Mouse (Mus musculus) CH12.LX (cell line): ENCODE data around the gene Map4k1. TPM values are rescaled to one million over a fixed set of nuclear protein-coding genes. Genes with fewer than 3 reads are reported as not detected.
A peak's percentile ranks its signal among the peaks of the same experiment; 100 is the strongest.

Experiments used
- DNase-seq: peaks from one replicate; pipeline ENCODE4 v3.0.0-alpha.2; 2013; ENCODE audit errors: extremely low read depth
- H3K27ac ChIP-seq: 2 replicates; pipeline ENCODE4 v1.5.1; 2012; ENCODE audit warnings: low read depth, mild to moderate bottlenecking, control low read depth, moderate library complexity; ENCODE audit not compliant: insufficient read depth
- H3K27me3 ChIP-seq: replicated peaks from 2 replicates; pipeline ENCODE3; 2012; ENCODE audit warnings: inconsistent platforms
- H3K36me3 ChIP-seq, 2 experiments: replicated peaks in 1 of 2; 2 replicates each; pipeline versions ENCODE3 to v1.6.1; 2012; ENCODE audit warnings: inconsistent platforms in 1 of 2, low read length in 1 of 2, mild to moderate bottlenecking in 1 of 2, mixed read lengths in 1 of 2, moderate library complexity in 1 of 2; ENCODE audit not compliant: control insufficient read depth in 1 of 2, insufficient read depth in 1 of 2
- H3K4me1 ChIP-seq, 2 experiments: 2 replicates each; pipeline ENCODE4 v1.6.1; 2012; ENCODE audit warnings: inconsistent platforms in 1 of 2, moderate library complexity in 1 of 2; ENCODE audit not compliant: insufficient read depth in 2 of 2, control insufficient read depth in 1 of 2
- H3K4me2 ChIP-seq: 2 replicates; pipeline ENCODE4 v1.6.1; 2012; ENCODE audit warnings: low read depth, mild to moderate bottlenecking, control low read depth; ENCODE audit not compliant: poor library complexity, insufficient read depth, severe bottlenecking
- H3K4me3 ChIP-seq, 3 experiments: fragments of 150-350 bp in 1 of 3; sonication (generic) in 1 of 3; replicated peaks in 1 of 3; 2 replicates each; pipeline versions ENCODE3 to v1.5.1; 2011 to 2012; ENCODE audit warnings: low read depth in 2 of 3, low read length in 2 of 3, mild to moderate bottlenecking in 2 of 3, moderate library complexity in 2 of 3, control low read depth in 1 of 3, improper control_type of control experiment in 1 of 3, inconsistent platforms in 1 of 3, mixed read lengths in 1 of 3; ENCODE audit not compliant: poor library complexity in 1 of 3
- H3K79me2 ChIP-seq: replicated peaks from 2 replicates; pipeline ENCODE4 v1.6.1; 2012; ENCODE audit warnings: mild to moderate bottlenecking, moderate library complexity; ENCODE audit not compliant: control insufficient read depth, poor library complexity, insufficient read depth, severe bottlenecking; ENCODE audit errors: extremely low read depth
- H3K9ac ChIP-seq: 2 replicates; pipeline ENCODE4 v1.6.1; 2012; ENCODE audit warnings: low read depth, mild to moderate bottlenecking, control low read depth, moderate library complexity; ENCODE audit not compliant: insufficient read depth
- H3K9me3 ChIP-seq: replicated peaks from 2 replicates; pipeline ENCODE3; 2012; ENCODE audit warnings: low read length, inconsistent platforms, mixed read lengths
- BHLHE40 ChIP-seq: IDR thresholded peaks from 2 replicates; pipeline ENCODE4 v1.6.1; 2011; ENCODE audit warnings: mild to moderate bottlenecking, low read depth, low read length, improper control_type of control experiment
- CHD1 ChIP-seq: IDR thresholded peaks from 2 replicates; pipeline ENCODE4 v1.6.1; 2012; ENCODE audit warnings: low read depth, low read length, improper control_type of control experiment, inconsistent platforms
- CTCF ChIP-seq, 2 experiments: IDR thresholded peaks in 1 of 2; conservative IDR thresholded peaks in 1 of 2; 2 replicates each; pipeline ENCODE4 v1.5.1; 2011 to 2012; ENCODE audit warnings: low read depth in 2 of 2, low read length in 2 of 2, improper control_type of control experiment in 1 of 2, inconsistent platforms in 1 of 2, mild to moderate bottlenecking in 1 of 2, moderate library complexity in 1 of 2
- ELF1 ChIP-seq: IDR thresholded peaks from 2 replicates; pipeline ENCODE4 v1.6.1; 2014; ENCODE audit warnings: low read depth, mild to moderate bottlenecking, inconsistent platforms, low read length, improper control_type of control experiment
- EP300 ChIP-seq: IDR thresholded peaks from 2 replicates; pipeline ENCODE4 v1.6.1; 2011; ENCODE audit warnings: low read length, improper control_type of control experiment
- ETS1 ChIP-seq: conservative IDR thresholded peaks from 2 replicates; pipeline ENCODE4 v1.6.1; 2012; ENCODE audit warnings: low read depth, mild to moderate bottlenecking, inconsistent platforms, low read length, improper control_type of control experiment, moderate library complexity
- HCFC1 ChIP-seq: IDR thresholded peaks from 2 replicates; pipeline ENCODE4 v1.6.1; 2012; ENCODE audit warnings: low read depth, mild to moderate bottlenecking, inconsistent platforms, low read length, improper control_type of control experiment
- MAFK ChIP-seq: IDR thresholded peaks from 2 replicates; pipeline ENCODE4 v1.6.1; 2011; ENCODE audit warnings: low read length, improper control_type of control experiment; ENCODE audit not compliant: insufficient replicate concordance
- NRF1 ChIP-seq: IDR thresholded peaks from 2 replicates; pipeline ENCODE4 v1.6.1; 2014; ENCODE audit warnings: low read depth, mild to moderate bottlenecking, inconsistent platforms, low read length, improper control_type of control experiment, moderate library complexity
- POLR2AphosphoS2 ChIP-seq: IDR thresholded peaks from 2 replicates; pipeline ENCODE4 v1.6.1; 2011; ENCODE audit warnings: low read depth, low read length, improper control_type of control experiment
- RAD21 ChIP-seq: IDR thresholded peaks from 2 replicates; pipeline ENCODE4 v1.6.1; 2011; ENCODE audit warnings: low read depth, mild to moderate bottlenecking, low read length, improper control_type of control experiment, moderate library complexity
- TBP ChIP-seq: conservative IDR thresholded peaks from 2 replicates; pipeline ENCODE4 v1.6.1; 2011; ENCODE audit warnings: low read depth, low read length, improper control_type of control experiment
- TCF12 ChIP-seq: IDR thresholded peaks from 2 replicates; pipeline ENCODE4 v1.6.1; 2014; ENCODE audit warnings: low read depth, mild to moderate bottlenecking, inconsistent platforms, low read length, improper control_type of control experiment
- USF2 ChIP-seq: conservative IDR thresholded peaks from 2 replicates; pipeline ENCODE4 v1.6.1; 2011; ENCODE audit warnings: low read depth, low read length, improper control_type of control experiment
- ZMIZ1 ChIP-seq: IDR thresholded peaks from 2 replicates; pipeline ENCODE4 v1.6.1; 2012; ENCODE audit warnings: low read depth, mild to moderate bottlenecking, inconsistent platforms, low read length, improper control_type of control experiment
- ZNF384 ChIP-seq: IDR thresholded peaks from 2 replicates; pipeline ENCODE4 v1.6.1; 2012; ENCODE audit warnings: low read depth, low read length, improper control_type of control experiment, inconsistent platforms
- dilution Hi-C: fragments of 300-500 bp; cut with MboI; formaldehyde crosslinking; loops from 2 replicates; pipeline ENCODE4 v1.14.3; 2020; ENCODE audit warnings: low sequenced_read_pairs; ENCODE audit not compliant: extremely low pct_unique_long_range_greater_than_20kb, extremely low pct_ligation_motif_present
- in situ Hi-C: fragments of 300-500 bp; cut with MboI; formaldehyde crosslinking; loops from 3 replicates; pipeline ENCODE4 v1.14.3; 2019; ENCODE audit warnings: low sequenced_read_pairs, low pct_ligation_motif_present, low pct_unique_long_range_greater_than_20kb, mixed read lengths
- polyA plus RNA-seq: library from polyadenylated mRNA; unstranded; fragments of >175 nt; gene quantifications from 2 replicates; pipeline ENCODE4 v1.2.1, GENCODE M21; 2012; ENCODE audit warnings: low read depth; ENCODE audit not compliant: insufficient read length
- total RNA-seq, 2 experiments: library from RNA; depleted of rRNA; stranded (reverse); fragments of 300-350 nt in 1 of 2; fragments of >200 nt in 1 of 2; gene quantifications; 2 replicates each; pipeline ENCODE4 v1.2.3; 2012 to 2014

Gene Map4k1
- total and polyA plus RNA-seq, 3 experiments = 114 to 395 (median 183) TPM

DNA sequence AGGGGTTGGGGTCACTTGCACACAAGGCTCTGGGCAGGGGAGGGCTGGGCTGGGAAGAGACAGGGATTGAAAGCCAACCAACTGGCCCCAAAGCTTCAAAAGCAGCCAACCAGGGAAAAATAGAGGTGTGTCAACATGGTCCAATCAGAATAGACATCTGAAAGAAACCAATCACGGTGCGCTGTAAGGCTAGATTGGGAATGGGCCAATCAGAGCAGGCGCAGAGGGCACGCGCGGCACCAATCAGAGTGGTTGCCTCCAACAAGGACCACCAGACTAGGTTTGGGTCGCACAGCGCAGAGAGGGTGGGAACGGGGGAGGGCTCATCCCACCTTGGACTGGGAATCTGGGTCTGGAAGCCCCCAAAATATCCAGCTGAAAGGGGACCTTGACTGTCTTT, 62.5 kb downstream of the Map4k1 start:
- dilution Hi-C loops = no loop called here
- H3K27ac ChIP-seq = no peak overlapping the region
- H3K9me3 ChIP-seq = peaks cover 5% of the 10 kb centered on the region
- no peak overlapping the region for H3K9ac ChIP-seq
- in situ Hi-C loops = loop anchor here (25.0 kb wide), 1 partner anchor 257 kb away; the partner anchor contains the start of gene Rinl
- H3K4me1 ChIP-seq = peaks cover 12 to 42% of the 10 kb centered on the region in 2 experiments
- DNase-seq = no peak
- H3K27me3 ChIP-seq = no peaks in the 10 kb centered on the region
- no peak overlapping the region for H3K4me2 ChIP-seq
- H3K4me3 ChIP-seq = no peak overlapping the region
- TF ChIP-seq HCFC1 (no peak), BHLHE40 (no peak)
- TF ChIP-seq, all 38 proteins: peak for 0
- Histone ChIP-seq H3K79me2 (no peaks in the 10 kb centered on the region), H3K36me3 (peaks cover 4 to 12% of the 10 kb centered on the region in 2 experiments)

DNA sequence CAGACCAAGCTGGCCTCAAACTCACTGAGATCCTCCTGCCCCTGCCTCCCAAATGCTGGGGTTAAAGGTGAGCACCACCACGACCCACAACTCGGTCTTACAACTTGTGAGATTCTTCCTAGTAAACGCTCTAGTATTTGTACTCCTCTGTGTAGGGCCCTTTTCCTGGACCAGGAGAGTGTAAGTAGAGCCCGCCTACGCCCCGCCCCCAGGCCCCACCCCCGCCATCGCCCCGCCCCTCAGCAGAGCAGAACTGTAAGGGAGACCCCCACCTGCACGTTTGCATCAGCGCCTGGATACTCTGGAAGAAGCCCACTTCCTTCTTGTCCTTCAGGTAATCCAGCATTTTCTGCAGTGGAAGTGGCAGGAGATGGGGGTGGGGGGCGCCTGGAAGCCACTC, 64.7 kb downstream of the Map4k1 start:
- DNase-seq = no peak
- no peak overlapping the region for H3K4me2 ChIP-seq
- no peak for TF ChIP-seq ELF1
- no peak for TF ChIP-seq TBP
- TF ChIP-seq POLR2AphosphoS2 = no peak
- TF ChIP-seq ZNF384 = no peak
- no peak for TF ChIP-seq ZMIZ1
- no peak for TF ChIP-seq MAFK
- TF ChIP-seq ETS1 = no peak
- TF ChIP-seq USF2 = no peak
- no peak for TF ChIP-seq CTCF (conservative IDR thresholded peaks at IDR 0.05 in 1 of 2, IDR thresholded peaks at IDR 0.05 in 1 of 2; ENCODE audit: low read depth in 2 of 2, low read length in 2 of 2)
- no peak for TF ChIP-seq CHD1
- TF ChIP-seq TCF12 = no peak
- TF ChIP-seq EP300 = no peak
- H3K4me1 ChIP-seq = peaks cover 12 to 29% of the 10 kb centered on the region in 2 experiments
- H3K9me3 ChIP-seq = no peaks in the 10 kb centered on the region
- peaks cover 4 to 12% of the 10 kb centered on the region in 2 experiments for H3K36me3 ChIP-seq
- no peaks in the 10 kb centered on the region for H3K79me2 ChIP-seq
- H3K4me3 ChIP-seq = no peak overlapping the region
- dilution Hi-C loops (no loop called here), in situ Hi-C loops (loop anchor here (25.0 kb wide), 1 partner anchor 259 kb away; the partner anchor contains the start of gene Rinl)
- H3K9ac ChIP-seq = no peak overlapping the region
- H3K27me3 ChIP-seq = no peaks in the 10 kb centered on the region
- no peak overlapping the region for H3K27ac ChIP-seq

DNA sequence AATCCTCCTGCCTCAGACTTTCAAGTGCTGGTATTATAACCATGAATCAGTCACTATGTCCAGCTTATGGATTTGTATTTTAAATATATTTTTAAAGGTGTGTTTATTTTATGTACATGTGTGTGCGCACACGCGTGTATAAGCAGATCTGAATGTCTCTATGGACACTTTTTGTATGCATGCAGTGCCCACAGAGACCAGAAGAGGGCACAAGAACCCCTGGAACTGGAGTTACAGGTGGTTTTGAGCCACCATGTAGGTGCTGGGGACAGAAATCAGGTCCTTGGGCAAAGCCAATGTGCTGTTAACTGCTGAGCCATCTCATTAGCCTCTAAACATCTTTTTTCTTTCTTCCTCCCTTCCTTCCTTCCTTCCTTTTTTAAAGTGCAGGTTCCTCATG, 66.2 kb downstream of the Map4k1 start:
- Histone ChIP-seq H3K4me1 (peaks cover 3 to 24% of the 10 kb centered on the region in 2 experiments), H3K27me3 (peaks cover 7% of the 10 kb centered on the region), H3K27ac (no peak overlapping the region), H3K9me3 (no peaks in the 10 kb centered on the region), H3K79me2 (no peaks in the 10 kb centered on the region)
- dilution Hi-C loops (no loop called here), in situ Hi-C loops (loop anchor here (25.0 kb wide), 1 partner anchor 261 kb away; the partner anchor contains the start of gene Rinl)
- TF ChIP-seq CTCF (conservative IDR thresholded peaks at IDR 0.05 in 1 of 2, IDR thresholded peaks at IDR 0.05 in 1 of 2; ENCODE audit: low read depth in 2 of 2, low read length in 2 of 2) (peak in 1 of 2 experiments; percentile 46; a peak in 2 of 4 replicates), RAD21 (peak; percentile 18), NRF1 (no peak)
- TF ChIP-seq, all 38 proteins: peak for 2
- H3K9ac ChIP-seq = no peak overlapping the region
- no peak overlapping the region for H3K4me2 ChIP-seq
- H3K36me3 ChIP-seq = peaks cover 0 to 5% of the 10 kb centered on the region in 2 experiments
- H3K4me3 ChIP-seq = no peak overlapping the region
- DNase-seq = no peak
